Mouse (Mus musculus) brain, embryonic 14.5 days (tissue): Measurements from ENCODE around the gene Olfr1339.

Experiments used
- CTCF ChIP-seq: fragments of 200-500 bp; IDR thresholded peaks from 2 replicates; pipeline ENCODE4 v1.5.1; 2012; ENCODE audit warnings: inconsistent platforms, mild to moderate bottlenecking, moderate library complexity, borderline replicate concordance; ENCODE audit not compliant: insufficient read depth, insufficient read length; ENCODE audit errors: extremely low read depth
- POLR2A ChIP-seq: fragments of 200-500 bp; IDR thresholded peaks from 2 replicates; pipeline ENCODE4 v1.6.1; 2012; ENCODE audit warnings: mild to moderate bottlenecking, inconsistent platforms, borderline replicate concordance; ENCODE audit not compliant: poor library complexity, insufficient read depth, insufficient read length, severe bottlenecking; ENCODE audit errors: extremely low read depth

DNA sequence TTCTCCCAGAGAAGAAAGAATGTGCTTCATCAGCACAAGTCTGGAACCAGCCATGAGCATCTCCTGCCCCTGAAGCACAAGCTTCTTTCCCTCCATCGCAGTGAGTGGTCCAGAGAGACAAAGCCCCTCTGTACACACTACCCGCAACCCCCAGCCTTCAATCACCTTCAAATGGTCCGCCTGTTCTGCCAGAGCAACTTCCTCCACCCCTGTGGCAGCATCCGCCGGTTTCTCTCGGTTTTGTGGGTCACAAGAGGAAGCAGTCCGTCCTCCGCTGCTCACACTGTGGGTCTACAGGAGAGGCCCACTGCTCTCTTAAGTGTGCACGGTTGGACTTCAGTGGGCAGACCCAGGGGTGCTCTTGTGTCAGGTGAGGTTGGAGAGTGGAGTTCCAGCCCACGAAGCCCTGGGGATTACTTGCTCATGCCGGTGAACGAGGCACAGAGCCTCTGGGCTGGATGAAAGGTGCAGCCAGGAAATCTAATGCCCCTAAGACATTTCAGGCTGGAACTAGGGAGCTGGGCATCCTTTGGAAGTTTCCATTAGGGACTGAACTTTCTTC lies 39.5 kb upstream of the Olfr1339 start, which contains the start of gene Olfr1342:
- TF ChIP-seq CTCF = no peak
- TF ChIP-seq POLR2A = no peak
